Mouse (Mus musculus): Measurements from ENCODE around the gene Opalin. TPM values are rescaled to one million over a fixed set of nuclear protein-coding genes. Genes with fewer than 3 reads are reported as not detected.

Gene Opalin
- polyA plus RNA-seq, 1 experiment from 2014 or later: not detected

- H3K27me3 ChIP-seq (ENCODE audit: control insufficient read depth, insufficient read depth, low read length): peaks cover 2% of the 10 kb centered on the region; the same call in 1 of the 2 replicates
- WGBS: 90% methylated on average over 5 of the region's 5 CpGs
- H3K4me3 ChIP-seq (ENCODE audit: low read depth, low read length): no peak overlapping the region
- H3K4me2 ChIP-seq (ENCODE audit: low read depth, low read length, severe bottlenecking): no peak overlapping the region
- ATAC-seq (replicated peaks; ENCODE audit: low FRiP score) (no peak), DNase-seq (ENCODE audit: low spot score) (no peak)
- no peak overlapping the region for H3K9ac ChIP-seq (ENCODE audit: low read length)
- no peak overlapping the region for H3K27ac ChIP-seq (ENCODE audit: low read depth, low read length)
- no peaks in the 10 kb centered on the region for H3K4me1 ChIP-seq (replicated peaks; ENCODE audit: control insufficient read depth, insufficient read depth, low read length)
- no peaks in the 10 kb centered on the region for H3K36me3 ChIP-seq (ENCODE audit: control insufficient read depth, insufficient read depth, low read length)
- no peaks in the 10 kb centered on the region for H3K9me3 ChIP-seq (ENCODE audit: control insufficient read depth, low read length)
Measured at GRCm38 (mm10) chr19:41019164-41019675, 57.7 kb downstream of the Opalin start.

- H3K4me3 ChIP-seq (ENCODE audit: low read depth, low read length): no peak overlapping the region
- H3K36me3 ChIP-seq (ENCODE audit: control insufficient read depth, insufficient read depth, low read length): no peaks in the 10 kb centered on the region
- H3K27ac ChIP-seq (ENCODE audit: low read depth, low read length): no peak overlapping the region
- H3K4me2 ChIP-seq (ENCODE audit: low read depth, low read length, severe bottlenecking): peak overlapping the region; percentile 44
- H3K4me1 ChIP-seq (replicated peaks; ENCODE audit: control insufficient read depth, insufficient read depth, low read length): no peaks in the 10 kb centered on the region
- H3K27me3 ChIP-seq (ENCODE audit: control insufficient read depth, insufficient read depth, low read length): peaks cover 2% of the 10 kb centered on the region; the same call in 1 of the 2 replicates
- DNase-seq (ENCODE audit: low spot score) (peak; percentile 47), ATAC-seq (replicated peaks; ENCODE audit: low FRiP score) (peak; percentile 51)
- no peaks in the 10 kb centered on the region for H3K9me3 ChIP-seq (ENCODE audit: control insufficient read depth, low read length)
- H3K9ac ChIP-seq (ENCODE audit: low read length): no peak overlapping the region
- WGBS: 18% methylated on average over 14 of the region's 14 CpGs
Measured at GRCm38 (mm10) chr19:41015951-41016716, 60.8 kb downstream of the Opalin start.

DNA sequence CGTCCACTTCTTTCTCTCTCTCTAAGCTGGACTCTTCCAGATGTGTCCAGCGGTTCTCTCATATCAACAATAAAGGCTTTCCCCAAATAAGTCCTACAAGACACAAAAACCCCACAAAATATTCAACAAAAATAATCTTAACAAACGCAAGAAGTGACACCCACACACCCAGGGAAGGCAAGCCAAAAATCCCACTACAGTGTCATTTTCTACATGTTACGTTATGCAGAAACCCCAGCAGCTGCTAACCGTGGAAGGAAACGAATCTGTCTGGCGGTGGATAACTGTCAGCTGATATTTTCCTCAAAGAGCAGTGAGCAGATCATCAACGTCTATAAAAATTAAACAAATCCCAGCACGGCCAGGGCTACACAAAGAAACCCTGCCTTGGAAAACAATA lies 62.9 kb downstream of the Opalin start:
- no peak overlapping the region for H3K9ac ChIP-seq (ENCODE audit: low read length)
- DNase-seq (ENCODE audit: low spot score) (no peak), ATAC-seq (replicated peaks; ENCODE audit: low FRiP score) (no peak)
- H3K4me2 ChIP-seq (ENCODE audit: low read depth, low read length, severe bottlenecking): no peak overlapping the region
- H3K4me3 ChIP-seq (ENCODE audit: low read depth, low read length): no peak overlapping the region
- H3K27ac ChIP-seq (ENCODE audit: low read depth, low read length): no peak overlapping the region
- H3K36me3 ChIP-seq (ENCODE audit: control insufficient read depth, insufficient read depth, low read length): no peaks in the 10 kb centered on the region
- peaks cover 2% of the 10 kb centered on the region; the same call in 1 of the 2 replicates for H3K27me3 ChIP-seq (ENCODE audit: control insufficient read depth, insufficient read depth, low read length)
- no peaks in the 10 kb centered on the region for H3K4me1 ChIP-seq (replicated peaks; ENCODE audit: control insufficient read depth, insufficient read depth, low read length)
- 34% methylated on average over 9 of the region's 9 CpGs for WGBS
- H3K9me3 ChIP-seq (ENCODE audit: control insufficient read depth, low read length): no peaks in the 10 kb centered on the region

GRCm38 (mm10) chr19:41013591-41013990 lies 63.3 kb downstream of the Opalin start:
- DNase-seq (ENCODE audit: low spot score) (no peak), ATAC-seq (replicated peaks; ENCODE audit: low FRiP score) (no peak)
- WGBS: 6% methylated on average over 5 of the region's 5 CpGs
- H3K4me3 ChIP-seq (ENCODE audit: low read depth, low read length): no peak overlapping the region
- no peak overlapping the region for H3K27ac ChIP-seq (ENCODE audit: low read depth, low read length)
- no peaks in the 10 kb centered on the region for H3K4me1 ChIP-seq (replicated peaks; ENCODE audit: control insufficient read depth, insufficient read depth, low read length)
- no peak overlapping the region for H3K4me2 ChIP-seq (ENCODE audit: low read depth, low read length, severe bottlenecking)
- H3K9ac ChIP-seq (ENCODE audit: low read length): no peak overlapping the region
- H3K27me3 ChIP-seq (ENCODE audit: control insufficient read depth, insufficient read depth, low read length): peaks cover 2% of the 10 kb centered on the region; the same call in 1 of the 2 replicates
- no peaks in the 10 kb centered on the region for H3K9me3 ChIP-seq (ENCODE audit: control insufficient read depth, low read length)
- H3K36me3 ChIP-seq (ENCODE audit: control insufficient read depth, insufficient read depth, low read length): no peaks in the 10 kb centered on the region

Other genes with a start within 250 kb of the Opalin start
- 36.4 and 43.3 TPM in 2 replicates for gene Ccnj, start 245.8 kb downstream of the Opalin start, polyA plus RNA-seq (2014; fragmentation: Nextera tagmentation; extraction: Ambion mirVana)
- 16.1 and 16.2 TPM in 2 replicates for gene Zfp518a, start 182.4 kb downstream of the Opalin start, polyA plus RNA-seq (2014; fragmentation: Nextera tagmentation; extraction: Ambion mirVana)
- gene Blnk, start 82.6 kb downstream of the Opalin start, polyA plus RNA-seq (2014; fragmentation: Nextera tagmentation; extraction: Ambion mirVana): 0.31 and 0.41 TPM in 2 replicates
- gene Dntt, start 47.8 kb downstream of the Opalin start, polyA plus RNA-seq (2014; fragmentation: Nextera tagmentation; extraction: Ambion mirVana): not detected in 2 replicates
- gene Tll2, start 129.7 kb upstream of the Opalin start, polyA plus RNA-seq (2014; fragmentation: Nextera tagmentation; extraction: Ambion mirVana): 0.95 and 1.1 TPM in 2 replicates
- 130 and 131 TPM in 2 replicates for gene Tm9sf3, start 186.9 kb upstream of the Opalin start, polyA plus RNA-seq (2014; fragmentation: Nextera tagmentation; extraction: Ambion mirVana)

All from forebrain, embryonic 11.5 days (tissue).